Mouse (Mus musculus): ENCODE measurements around the gene Lias. TPM values are rescaled to one million over a fixed set of nuclear protein-coding genes. Genes with fewer than 3 reads are reported as not detected.

Lias gene
- polyA plus RNA-seq, 1 experiment from 2014 or later: 74.3 TPM

DNA sequence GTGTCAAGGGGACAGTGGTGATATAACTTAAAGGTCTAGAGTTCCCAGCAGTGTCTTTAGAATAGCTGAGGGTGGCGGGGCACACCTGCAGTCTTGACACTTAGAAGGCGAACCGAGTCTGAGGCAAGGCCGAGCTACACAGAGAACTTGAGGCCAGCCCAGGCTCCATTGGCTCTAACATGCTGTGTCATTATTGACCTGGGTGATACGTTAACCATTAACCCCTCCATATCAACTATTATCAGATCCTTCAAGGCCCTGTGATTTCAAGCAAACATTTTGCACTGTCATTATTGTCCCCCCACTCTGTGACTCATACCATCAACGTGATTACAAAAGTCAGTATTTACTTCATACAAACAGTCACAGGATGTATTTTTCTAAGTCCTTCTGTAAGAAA is 32.9 kb downstream of the Lias start:
- no peak for DNase-seq (ENCODE audit: low spot score)

DNA sequence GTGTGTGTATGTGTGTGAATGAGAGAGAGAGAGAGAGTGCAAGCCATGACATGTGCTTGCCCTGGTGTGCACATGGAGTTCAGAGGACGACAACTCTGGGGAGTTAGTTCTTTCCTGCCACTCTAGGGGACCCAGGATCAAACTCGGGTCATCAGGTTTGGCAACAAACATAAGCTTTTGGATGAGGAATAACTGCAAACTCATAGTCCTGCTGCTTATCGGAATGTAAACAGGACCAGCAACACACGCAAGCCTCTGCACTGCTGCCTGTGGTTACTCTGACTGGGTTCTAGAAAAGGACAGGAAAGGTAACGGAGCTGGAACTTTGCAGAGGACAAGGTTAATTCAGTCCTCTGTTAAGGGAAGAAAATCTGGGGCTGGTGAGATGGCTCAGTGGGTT is 34.0 kb downstream of the Lias start:
- DNase-seq (ENCODE audit: low spot score): no peak

DNA sequence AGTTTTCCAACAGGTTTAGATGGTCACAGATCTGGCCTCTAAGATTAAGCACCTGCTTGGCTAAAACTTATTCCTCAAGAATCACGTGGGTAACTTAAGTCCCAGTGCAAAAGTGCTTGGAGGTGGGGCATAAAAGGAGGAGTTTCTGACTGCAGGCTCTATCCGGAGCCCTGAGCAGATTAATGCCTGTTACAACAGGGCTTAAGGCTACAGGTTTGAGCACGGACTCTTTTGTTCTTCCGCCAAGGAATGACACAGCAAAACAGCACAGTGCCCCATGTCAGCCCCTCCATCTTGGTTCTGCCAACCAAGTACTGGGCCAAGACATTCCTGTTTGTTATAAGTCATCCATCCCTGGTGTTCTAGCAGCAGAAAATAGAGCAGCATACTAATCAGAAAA is 37.0 kb downstream of the Lias start:
- DNase-seq (ENCODE audit: low spot score): no peak

DNA sequence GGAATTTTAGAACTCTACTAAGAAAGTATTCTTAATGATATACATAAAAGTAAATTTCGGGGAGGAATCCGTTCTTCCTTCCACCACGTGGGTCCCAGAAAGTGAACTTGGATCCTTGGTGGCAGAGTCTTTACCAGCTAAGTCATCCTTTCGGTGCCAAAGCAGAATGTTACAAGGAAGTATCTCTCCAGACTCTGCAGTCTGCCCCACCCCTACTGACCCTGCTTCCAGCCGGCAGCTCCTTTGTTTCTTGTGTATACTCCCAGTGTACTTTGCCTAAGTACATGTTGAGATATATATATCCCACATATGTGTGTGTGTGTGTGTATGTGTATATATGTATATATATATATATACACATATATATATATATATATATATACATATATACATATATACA is 38.1 kb downstream of the Lias start:
- DNase-seq (ENCODE audit: low spot score): no peak

DNA sequence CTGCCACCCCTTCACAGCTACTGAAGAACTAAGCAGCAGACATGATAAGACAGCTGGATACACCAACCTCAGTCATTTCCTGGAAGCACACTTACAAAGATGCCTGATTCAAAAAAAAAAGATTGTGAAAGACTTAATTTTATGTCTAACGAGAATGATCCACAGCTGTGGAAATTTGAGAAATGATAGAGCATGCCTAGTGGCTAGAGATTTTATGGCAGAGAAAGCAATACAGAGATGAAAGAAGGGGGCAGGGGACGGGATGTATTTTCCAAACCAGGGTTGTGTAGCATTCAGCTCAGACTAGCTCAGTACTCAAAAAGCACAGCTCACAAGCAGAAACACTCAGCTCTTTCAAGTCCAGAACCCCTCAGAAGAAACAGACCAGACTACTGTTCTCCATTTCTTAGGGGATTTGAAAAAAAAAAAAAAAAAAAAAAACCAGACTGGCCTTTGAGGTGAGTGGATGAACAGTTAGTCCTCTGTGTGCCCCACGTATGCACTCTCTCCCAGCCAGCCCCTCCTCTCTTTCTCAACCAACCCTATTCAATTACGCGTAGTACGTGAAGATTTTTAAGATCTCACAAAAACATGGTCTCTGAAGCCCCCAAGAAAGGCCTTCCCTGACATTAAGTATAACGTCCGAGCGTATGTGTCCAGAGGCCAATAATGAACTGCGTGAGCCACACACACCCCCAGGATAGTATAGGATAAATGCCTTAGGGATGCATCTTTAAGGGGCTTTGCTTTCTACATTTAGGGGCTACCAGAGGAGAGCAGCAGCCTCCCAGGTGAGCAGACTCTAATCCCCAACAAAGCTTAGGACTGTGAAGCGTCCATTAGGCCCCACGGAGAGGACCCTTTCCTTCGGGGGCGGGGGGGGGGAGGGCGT is 43.4 kb downstream of the Lias start:
- peak; percentile 16 for DNase-seq (ENCODE audit: low spot score)

DNA sequence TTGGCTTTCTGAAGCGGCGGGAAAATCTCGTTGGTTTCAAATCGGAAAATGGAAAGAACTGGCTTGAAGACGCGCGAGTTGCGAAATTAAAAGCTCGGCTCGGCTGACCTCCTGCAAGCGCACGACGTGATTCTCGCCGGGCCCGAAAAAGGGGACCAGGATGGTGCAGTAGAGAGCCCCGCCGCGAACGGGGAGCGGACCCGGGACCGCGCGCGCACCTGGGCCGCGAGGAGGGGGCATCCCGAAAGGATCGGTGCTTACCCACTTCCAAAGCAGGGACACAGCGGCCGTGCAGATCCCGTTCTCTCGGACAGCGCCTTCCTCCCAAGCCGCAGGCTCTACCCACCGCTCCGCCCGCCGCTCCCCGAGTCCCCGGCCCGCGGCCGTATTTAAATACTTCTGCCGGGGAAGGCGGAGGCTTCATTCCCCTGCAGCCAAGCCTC is 44.1 kb downstream of the Lias start:
- no peak for DNase-seq (ENCODE audit: low spot score)

DNA sequence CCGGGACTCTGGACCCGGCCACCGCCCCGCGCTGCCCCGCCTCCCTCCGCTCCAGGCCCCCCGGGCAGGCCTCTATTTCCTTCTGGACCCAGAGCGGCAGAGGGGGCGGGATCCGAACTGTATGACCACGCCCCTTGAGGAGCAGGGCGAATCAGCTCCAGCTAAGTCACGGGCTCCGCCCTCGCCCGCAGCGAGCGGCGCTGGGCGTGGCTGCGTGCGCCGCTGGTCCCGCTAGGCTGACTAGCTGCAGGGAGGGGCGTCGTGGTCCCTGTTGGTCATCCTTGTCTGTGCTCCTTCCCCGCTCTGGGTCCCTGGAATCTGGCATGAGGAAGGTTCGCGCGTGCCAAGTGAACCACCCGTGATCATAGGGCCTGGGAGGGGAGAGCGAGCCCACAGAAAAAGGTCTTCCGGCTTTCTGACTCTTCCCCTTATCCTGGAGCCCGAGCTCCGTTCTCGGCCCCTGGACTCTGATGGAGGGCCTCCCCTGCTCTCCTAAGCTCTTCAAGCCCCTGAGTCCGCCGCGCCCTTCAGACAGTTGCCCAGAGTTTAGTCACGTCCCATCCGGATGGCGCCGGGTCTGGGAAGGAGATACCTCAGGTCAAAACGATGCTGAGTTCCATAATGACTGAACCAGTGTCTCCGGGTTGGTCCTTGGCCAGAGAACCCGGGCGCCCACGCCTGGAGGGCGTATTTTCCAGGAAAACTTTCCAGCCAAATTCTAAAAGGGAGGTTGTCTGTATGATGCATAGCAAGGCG is 44.7 kb downstream of the Lias start, which contains the start of gene Ugdh:
Ugdh (minus strand) TSS at position 144 of the 756 bp plus-strand sequence.
- peak; percentile 95 for DNase-seq (ENCODE audit: low spot score)

DNA sequence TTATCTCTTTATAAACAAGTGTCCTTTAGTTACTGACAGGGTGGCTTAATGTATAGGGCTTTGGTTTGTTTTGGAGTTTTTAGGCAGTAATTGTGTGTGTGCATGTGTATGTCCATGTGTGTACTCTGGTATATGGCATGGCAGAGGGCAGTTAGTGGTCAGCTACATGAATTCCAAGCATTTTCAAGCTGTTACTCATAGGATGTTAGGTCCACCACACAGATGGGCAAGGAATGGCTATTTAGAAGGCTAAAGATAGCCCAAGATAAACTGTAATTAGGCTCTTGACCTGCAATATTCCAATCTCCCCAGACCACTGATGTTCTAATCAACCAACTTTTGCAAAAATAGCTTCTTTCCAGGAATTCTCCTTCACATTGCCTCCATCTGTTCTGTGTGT is 46.7 kb downstream of the Lias start:
- DNase-seq (ENCODE audit: low spot score): no peak

DNA sequence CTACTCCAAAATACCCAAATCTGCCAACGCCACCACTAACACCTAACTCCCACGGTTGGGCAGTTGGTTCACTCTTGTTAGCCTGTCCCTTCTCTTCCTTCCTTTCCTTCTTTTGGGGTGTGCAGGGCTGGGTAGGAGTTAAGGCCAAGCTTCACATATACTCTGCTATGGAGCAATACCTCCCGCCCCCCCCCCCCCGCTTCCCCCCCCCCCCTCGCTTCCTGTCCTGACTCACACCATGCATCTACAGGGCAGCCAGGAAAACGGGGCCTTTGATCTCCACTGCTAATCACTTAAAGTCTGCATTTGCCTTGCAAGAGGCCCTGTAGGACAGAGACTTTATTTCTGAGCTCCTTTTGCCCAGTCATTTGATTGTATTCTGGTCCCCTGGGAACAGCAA is 53.7 kb downstream of the Lias start:
- no peak for DNase-seq (ENCODE audit: low spot score)

DNA sequence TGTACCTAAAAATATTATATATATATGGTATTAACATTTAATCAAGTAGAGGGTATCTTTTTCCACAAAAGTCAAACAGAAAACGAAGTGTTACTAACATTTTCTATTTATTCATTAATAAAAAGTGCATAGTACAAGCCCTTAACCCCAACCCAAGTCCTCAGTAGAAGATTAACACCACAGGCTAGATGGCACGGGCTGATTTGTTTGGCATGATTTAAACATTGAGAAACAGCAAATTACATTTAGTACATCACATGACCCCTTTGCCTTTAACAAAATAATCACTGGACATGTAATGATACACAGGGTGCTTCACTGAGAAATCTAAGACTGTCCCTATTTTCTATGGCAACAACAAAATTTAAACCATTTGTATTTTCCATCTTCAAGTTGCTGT is 55.5 kb downstream of the Lias start:
- no peak for DNase-seq (ENCODE audit: low spot score)

DNA sequence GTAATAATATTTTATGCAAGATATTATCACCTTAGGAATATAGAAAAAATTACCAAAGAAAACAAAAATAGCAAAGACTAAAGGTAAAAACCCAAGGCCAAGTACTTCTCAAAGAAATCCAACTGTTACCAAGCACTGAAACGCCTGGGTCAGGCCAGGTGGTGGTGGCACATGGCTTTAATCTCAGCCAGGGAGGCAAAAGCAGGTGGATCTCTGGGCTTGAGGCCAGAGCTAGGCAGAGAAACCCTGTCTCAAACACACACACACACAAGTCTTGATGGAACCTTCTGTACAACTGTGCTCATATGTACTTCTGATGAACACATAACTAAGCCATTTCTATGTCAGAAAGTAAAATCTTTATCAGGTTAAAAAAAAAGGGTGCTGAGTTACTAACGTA is 56.5 kb downstream of the Lias start:
- DNase-seq (ENCODE audit: low spot score): no peak

DNA sequence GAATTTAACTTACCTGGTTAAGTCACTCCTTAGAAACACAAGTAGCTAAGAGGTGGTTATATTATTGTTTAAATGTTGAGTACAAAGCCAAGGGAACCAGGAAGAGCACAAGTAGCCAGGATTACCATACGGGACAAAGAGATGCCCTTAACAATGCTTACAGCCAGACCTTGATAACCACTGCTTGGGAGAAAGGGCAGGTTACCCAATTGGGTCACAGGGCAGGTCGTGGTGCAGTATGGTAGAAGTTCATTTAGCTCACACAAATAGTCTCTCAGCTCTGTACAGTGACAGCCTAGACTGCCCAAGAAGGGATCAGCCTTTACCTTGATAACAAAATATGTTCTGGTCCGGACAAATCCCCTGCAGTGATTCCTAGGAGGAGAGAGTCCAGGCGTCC is 57.6 kb downstream of the Lias start:
- no peak for DNase-seq (ENCODE audit: low spot score)

DNA sequence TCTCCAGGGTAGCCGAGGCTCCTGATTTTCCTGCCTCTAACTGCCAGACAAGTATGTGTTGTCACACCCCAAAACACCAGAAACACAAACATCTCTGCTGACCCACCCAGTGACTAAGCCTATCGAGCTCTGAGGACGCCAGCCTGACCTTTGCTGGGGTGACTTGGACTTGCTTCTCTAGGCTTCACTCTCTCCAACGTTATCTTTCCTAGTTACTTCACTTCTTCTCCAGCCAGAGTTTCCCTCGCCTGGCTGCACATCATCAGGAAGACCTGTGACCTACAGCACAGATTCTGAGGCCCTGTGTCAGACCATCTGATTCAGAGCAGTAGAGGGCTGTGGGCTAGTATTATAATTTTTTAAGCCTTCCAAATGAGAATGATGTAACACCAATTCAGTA is 63.5 kb downstream of the Lias start:
- no peak for DNase-seq (ENCODE audit: low spot score)

DNA sequence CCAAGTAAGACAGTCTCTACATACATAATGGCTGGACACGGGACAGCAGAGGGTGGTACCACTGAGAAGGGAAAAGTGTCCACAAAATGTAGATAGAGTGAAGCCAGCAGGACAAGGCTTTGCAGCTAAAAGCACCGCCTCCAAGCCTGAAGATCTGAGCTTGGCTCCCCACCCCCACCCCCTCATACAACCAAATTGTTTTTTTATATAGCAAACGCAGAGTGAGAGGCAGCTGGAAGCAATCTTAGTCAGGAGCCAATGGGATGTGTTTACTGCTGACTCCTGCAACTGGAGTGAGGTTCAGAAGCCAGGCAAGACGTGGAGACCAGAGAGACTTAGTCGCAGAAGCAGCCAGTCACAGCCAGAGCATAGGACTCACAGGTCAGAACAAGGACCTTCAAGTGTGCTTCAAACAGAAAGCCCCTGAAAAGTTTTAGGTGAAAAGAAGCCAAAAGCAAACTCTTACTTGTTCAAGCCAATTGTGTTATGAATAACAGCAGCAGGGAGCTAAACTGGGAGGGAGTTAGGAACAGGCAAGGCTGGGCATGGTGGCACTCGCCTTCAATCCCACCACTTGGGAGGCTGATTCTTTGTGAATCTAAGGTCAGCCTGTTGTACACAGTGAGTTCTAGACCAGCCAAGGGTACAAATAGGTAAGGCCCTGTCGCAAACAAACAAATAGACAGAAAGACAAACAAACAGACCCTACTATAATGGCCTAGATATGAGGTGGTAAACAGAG is 66.0 kb downstream of the Lias start:
- DNase-seq (ENCODE audit: low spot score): no peak

DNA sequence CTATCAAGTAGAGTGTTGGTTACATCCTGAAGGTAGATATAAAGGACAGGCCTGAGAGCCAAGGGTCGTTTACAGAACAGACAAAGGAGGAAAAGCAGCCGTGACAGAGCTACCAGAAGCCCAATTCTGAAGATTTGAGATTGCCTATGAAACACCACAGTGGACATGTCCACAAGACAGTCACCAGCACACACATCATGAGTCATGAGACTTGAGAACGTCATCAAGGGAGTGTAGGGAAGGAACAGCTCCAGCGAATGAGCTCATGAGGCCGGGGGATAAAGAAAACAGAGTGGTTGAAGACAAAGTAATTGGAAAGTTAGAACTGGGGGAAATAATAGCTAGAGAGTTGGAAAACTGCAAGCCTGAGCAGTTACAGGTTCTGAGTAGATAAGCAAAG is 66.5 kb downstream of the Lias start:
- DNase-seq (ENCODE audit: low spot score): no peak

DNA sequence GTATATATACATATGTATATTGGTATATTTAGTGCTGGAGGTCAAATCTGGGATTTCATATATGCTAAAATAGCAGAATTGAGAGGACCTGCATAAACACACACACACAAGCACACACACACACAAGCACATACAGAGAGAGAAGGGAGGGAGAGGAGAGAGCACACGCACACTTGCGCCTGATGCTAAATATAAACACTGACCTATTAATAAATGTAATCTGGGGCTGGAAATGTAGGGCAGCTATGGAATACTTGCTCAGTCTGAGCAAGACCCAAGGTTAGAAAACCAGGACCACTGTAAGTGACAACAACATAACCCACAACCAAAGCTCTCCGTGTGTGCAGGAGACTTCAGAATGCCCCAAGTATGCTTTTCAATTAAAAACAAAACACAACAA is 68.2 kb downstream of the Lias start:
- DNase-seq (ENCODE audit: low spot score): no peak

Other genes starting within 250 kb of the Lias start
- gene Wdr19, start 191.8 kb upstream of the Lias start, polyA plus RNA-seq (2015; fragmentation: Nextera tagmentation; extraction: Ambion mirVana): 2.9 and 3.1 TPM in 2 replicates
- gene Rfc1, start 55.8 kb upstream of the Lias start, polyA plus RNA-seq (2015; fragmentation: Nextera tagmentation; extraction: Ambion mirVana): 106 and 119 TPM in 2 replicates
- gene Klb, start 43.2 kb upstream of the Lias start, polyA plus RNA-seq (2015; fragmentation: Nextera tagmentation; extraction: Ambion mirVana): 0.13 TPM in 1 of 2 replicates, not detected in the other
- 1,355 and 1,379 TPM in 2 replicates for gene Rpl9, start 53 bp upstream of the Lias start, polyA plus RNA-seq (2015; fragmentation: Nextera tagmentation; extraction: Ambion mirVana)
- gene Ugdh, start 44.5 kb downstream of the Lias start, polyA plus RNA-seq (2015; fragmentation: Nextera tagmentation; extraction: Ambion mirVana): 57.7 and 58.2 TPM in 2 replicates
- 0.72 and 1.3 TPM in 2 replicates for gene Gm43552, start 101.3 kb downstream of the Lias start, polyA plus RNA-seq (2015; fragmentation: Nextera tagmentation; extraction: Ambion mirVana)
- gene Smim14, start 145.7 kb downstream of the Lias start, polyA plus RNA-seq (2015; fragmentation: Nextera tagmentation; extraction: Ambion mirVana): 218 and 226 TPM in 2 replicates
- 157 and 164 TPM in 2 replicates for gene Ube2k, start 145.7 kb downstream of the Lias start, polyA plus RNA-seq (2015; fragmentation: Nextera tagmentation; extraction: Ambion mirVana)

All from thymus, postnatal 0 days (tissue).